Mouse (Mus musculus) cerebellum, adult 2 months (tissue): ENCODE measurements at regions not wholly inside any gene's neighbourhood (a gene's known extent, or its start where the extent isn't known, plus 50 kb on each side); places are given as distances from the start of the nearest gene placed in this dataset.
A peak's percentile ranks its signal among the peaks of the same experiment; 100 is the strongest.

ENCODE experiments used
- DNase-seq, 2 experiments: peaks; one replicate each; pipeline ENCODE4 v3.0.0; 2021
- H3K27ac ChIP-seq: fragments of 200-500 bp; 2 replicates; pipeline ENCODE4 v1.5.1; 2012; ENCODE audit warnings: low read length, control low read depth, inconsistent platforms; ENCODE audit not compliant: insufficient read depth
- H3K27me3 ChIP-seq: fragments of 200-500 bp; 2 replicates; pipeline ENCODE4 v1.6.1; 2012; ENCODE audit warnings: inconsistent platforms, mild to moderate bottlenecking, low read length, moderate library complexity; ENCODE audit not compliant: control insufficient read depth, insufficient read depth
- H3K4me1 ChIP-seq: fragments of 200-500 bp; 2 replicates; pipeline ENCODE4 v1.6.1; 2011; ENCODE audit warnings: low read length; ENCODE audit not compliant: control insufficient read depth, insufficient read depth
- H3K4me3 ChIP-seq: fragments of 200-500 bp; replicated peaks from 2 replicates; pipeline ENCODE3; 2011; ENCODE audit warnings: mild to moderate bottlenecking, low read depth, low read length, control low read depth; ENCODE audit not compliant: insufficient read depth
- CTCF ChIP-seq: fragments of 200-500 bp; IDR thresholded peaks from 2 replicates; pipeline ENCODE4 v1.5.1; 2011; ENCODE audit warnings: low read depth, mild to moderate bottlenecking, control low read depth, low read length, moderate library complexity, borderline replicate concordance; ENCODE audit not compliant: insufficient read depth
- POLR2A ChIP-seq: fragments of 200-500 bp; IDR thresholded peaks from 2 replicates; pipeline ENCODE4 v1.6.1; 2011; ENCODE audit warnings: low read length, control low read depth, borderline replicate concordance; ENCODE audit not compliant: insufficient read depth
- WGBS: fragments of 180-500 bp; shearing (Covaris S2); methylation state at CpG from one replicate; pipeline ENCODE4 v1.1.7; 2018; 5-methylcytosine and 5-hydroxymethylcytosine counted together

GRCm38 (mm10) chr16:55471396-55471795, 173.6 kb upstream of the Zpld1 start:
- WGBS: 85% methylated on average over 4 of the region's 4 CpGs

DNA sequence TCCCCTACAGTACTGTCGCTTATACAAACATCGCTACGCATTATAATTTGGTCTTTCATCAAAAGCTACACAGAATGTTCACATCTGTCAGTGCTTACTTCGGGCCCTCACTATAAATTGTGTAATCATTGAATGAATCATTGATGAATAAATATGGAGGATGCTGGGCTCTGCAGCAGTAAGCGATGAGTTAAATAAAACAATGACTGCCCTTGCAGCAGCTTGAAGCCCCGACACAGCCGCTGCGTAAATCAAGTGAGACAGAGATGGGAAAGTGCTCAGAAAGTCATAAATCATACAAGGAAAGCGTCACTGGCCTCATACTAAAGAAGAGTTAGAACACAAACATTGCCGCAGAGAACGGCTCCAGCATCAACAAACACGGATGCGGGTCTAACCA, 172.9 kb upstream of the Zpld1 start:
- 70% methylated on average over 13 of the region's 13 CpGs for WGBS
- Histone ChIP-seq H3K27ac (no peak overlapping the region), H3K27me3 (no peaks in the 10 kb centered on the region), H3K4me3 (no peak overlapping the region), H3K4me1 (no peaks in the 10 kb centered on the region)
- TF ChIP-seq CTCF: no peak
- no peak for TF ChIP-seq POLR2A
- no peak for DNase-seq

More at GRCm38 (mm10) chr16:55471396-55471795, 173.6 kb upstream of the Zpld1 start:
- no peak overlapping the region for H3K4me3 ChIP-seq
- DNase-seq: no peak
- no peaks in the 10 kb centered on the region for H3K27me3 ChIP-seq
- H3K4me1 ChIP-seq: no peaks in the 10 kb centered on the region
- TF ChIP-seq CTCF (no peak), POLR2A (no peak)
- no peak overlapping the region for H3K27ac ChIP-seq

- Histone ChIP-seq H3K4me3 (no peak overlapping the region), H3K4me1 (no peaks in the 10 kb centered on the region), H3K27ac (no peak overlapping the region), H3K27me3 (no peaks in the 10 kb centered on the region)
- no peak for TF ChIP-seq POLR2A
- TF ChIP-seq CTCF: no peak
- 58% methylated on average over 3 of the region's 3 CpGs for WGBS
- no peak for DNase-seq
These were observed 171.9 kb upstream of the Zpld1 start for GRCm38 (mm10) chr16:55469703-55470102.

- Histone ChIP-seq H3K4me3 (no peak overlapping the region), H3K4me1 (no peaks in the 10 kb centered on the region), H3K27me3 (no peaks in the 10 kb centered on the region), H3K27ac (no peak overlapping the region)
- TF ChIP-seq CTCF (peak; percentile 49; the same call in 1 of the 2 replicates), POLR2A (no peak)
- 43% methylated on average over 9 of the region's 9 CpGs for WGBS
- peak; percentile 37 to 53 for DNase-seq
These were observed 171.2 kb upstream of the Zpld1 start for GRCm38 (mm10) chr16:55468833-55469458.

DNA sequence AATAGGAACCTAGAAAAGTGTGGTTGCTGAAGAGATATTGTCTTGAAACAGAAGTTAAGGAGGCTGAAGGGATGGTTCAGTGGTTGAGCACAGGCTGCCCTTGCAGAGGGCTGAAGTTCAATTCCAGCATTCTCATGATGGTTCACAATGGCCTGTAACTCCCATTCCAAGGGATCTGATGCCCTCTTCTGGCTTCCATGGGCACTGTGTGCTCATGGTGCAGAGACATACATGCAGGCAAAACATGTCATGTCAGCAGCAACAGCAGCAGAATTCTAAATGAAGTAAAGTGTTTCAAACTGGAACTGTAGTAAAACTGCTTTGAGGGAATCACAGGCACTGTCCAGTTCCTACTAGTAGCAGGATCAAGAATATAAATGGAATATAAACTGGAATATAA, 162.7 kb upstream of the Zpld1 start:
- Histone ChIP-seq H3K27me3 (no peaks in the 10 kb centered on the region), H3K4me1 (no peaks in the 10 kb centered on the region), H3K27ac (no peak overlapping the region), H3K4me3 (no peak overlapping the region)
- TF ChIP-seq POLR2A (no peak), CTCF (no peak)
- no peak for DNase-seq

GRCm38 (mm10) chr16:55447581-55447980, 149.8 kb upstream of the Zpld1 start:
- H3K4me3 ChIP-seq: no peak overlapping the region
- no peaks in the 10 kb centered on the region for H3K4me1 ChIP-seq
- no peak for DNase-seq
- TF ChIP-seq POLR2A (no peak), CTCF (no peak)
- H3K27ac ChIP-seq: no peak overlapping the region
- WGBS: 70% methylated on average over 3 of the region's 3 CpGs
- H3K27me3 ChIP-seq: no peaks in the 10 kb centered on the region

- H3K27ac ChIP-seq: no peak overlapping the region
- 85% methylated on average over 5 of the region's 5 CpGs for WGBS
- H3K4me1 ChIP-seq: no peaks in the 10 kb centered on the region
- H3K27me3 ChIP-seq: no peaks in the 10 kb centered on the region
- DNase-seq: no peak
- H3K4me3 ChIP-seq: no peak overlapping the region
- TF ChIP-seq CTCF: no peak
- TF ChIP-seq POLR2A: no peak
These were observed 145.2 kb upstream of the Zpld1 start for GRCm38 (mm10) chr16:55442821-55443581.

GRCm38 (mm10) chr16:55435139-55435968, 137.6 kb upstream of the Zpld1 start:
- Histone ChIP-seq H3K4me1 (no peaks in the 10 kb centered on the region), H3K4me3 (no peak overlapping the region), H3K27ac (no peak overlapping the region), H3K27me3 (no peaks in the 10 kb centered on the region)
- TF ChIP-seq POLR2A (no peak), CTCF (no peak)
- WGBS: 35% methylated on average over 4 of the region's 4 CpGs
- no peak for DNase-seq
